Mouse (Mus musculus): ENCODE results near the gene Zfp92. TPM values are rescaled to one million over a fixed set of nuclear protein-coding genes. Genes with fewer than 3 reads are reported as not detected.

Gene Zfp92
- polyA plus RNA-seq, 1 experiment, result not detected

GRCm38 (mm10) chrX:73476621-73477020 is 65.7 kb downstream of the Zfp92 start:
- Histone ChIP-seq H3K4me1 (ENCODE audit: control insufficient read depth, insufficient read depth, low read length) (no peaks in the 10 kb centered on the region), H3K4me3 (replicated peaks; ENCODE audit: control insufficient read depth, low read depth, low read length) (no peak overlapping the region), H3K27ac (ENCODE audit: control insufficient read depth, insufficient read depth, low read depth, low read length, poor library complexity) (no peak overlapping the region)
- no peak for TF ChIP-seq CTCF (IDR thresholded peaks at IDR 0.05; ENCODE audit: control insufficient read depth, insufficient read depth, low read length)
- no peak for TF ChIP-seq POLR2A (IDR thresholded peaks at IDR 0.05; ENCODE audit: borderline replicate concordance, control insufficient read depth, low read depth, low read length)
- WGBS, result 60% methylated on average over 2 of the region's 2 CpGs

- WGBS, result 79% methylated on average over 2 of the region's 2 CpGs
- Histone ChIP-seq H3K27ac (ENCODE audit: control insufficient read depth, insufficient read depth, low read depth, low read length, poor library complexity) (no peak overlapping the region), H3K4me3 (replicated peaks; ENCODE audit: control insufficient read depth, low read depth, low read length) (no peak overlapping the region), H3K4me1 (ENCODE audit: control insufficient read depth, insufficient read depth, low read length) (no peaks in the 10 kb centered on the region)
- TF ChIP-seq CTCF (IDR thresholded peaks at IDR 0.05; ENCODE audit: control insufficient read depth, insufficient read depth, low read length) (no peak), POLR2A (IDR thresholded peaks at IDR 0.05; ENCODE audit: borderline replicate concordance, control insufficient read depth, low read depth, low read length) (no peak)
Measured at GRCm38 (mm10) chrX:73477500-73477899, 66.6 kb downstream of the Zfp92 start.

Other genes with a start within 250 kb of the Zfp92 start
- not detected in 2 replicates for gene Spin2d, start 234.1 kb upstream of the Zfp92 start, polyA plus RNA-seq (2011; ENCODE audit: insufficient read depth, insufficient read length, low replicate concordance, missing spikeins)
- 5.4 TPM in 1 of 2 replicates, not detected in the other for gene Xlr3b, start 218.9 kb upstream of the Zfp92 start, polyA plus RNA-seq (2011; ENCODE audit: insufficient read depth, insufficient read length, low replicate concordance, missing spikeins)
- gene Xlr4b, start 196.8 kb upstream of the Zfp92 start, polyA plus RNA-seq (2011; ENCODE audit: insufficient read depth, insufficient read length, low replicate concordance, missing spikeins), result 3.9 and 26.1 TPM in 2 replicates
- 1.4 and 2.0 TPM in 2 replicates for gene F8a, start 182.8 kb upstream of the Zfp92 start, polyA plus RNA-seq (2011; ENCODE audit: insufficient read depth, insufficient read length, low replicate concordance, missing spikeins)
- 4.2 TPM in 1 of 2 replicates, not detected in the other for gene Xlr4c, start 168.0 kb upstream of the Zfp92 start, polyA plus RNA-seq (2011; ENCODE audit: insufficient read depth, insufficient read length, low replicate concordance, missing spikeins)
- 0.88 TPM in 1 of 2 replicates, not detected in the other for gene Xlr3c, start 145.7 kb upstream of the Zfp92 start, polyA plus RNA-seq (2011; ENCODE audit: insufficient read depth, insufficient read length, low replicate concordance, missing spikeins)
- not detected in 2 replicates for gene Xlr5a, start 118.1 kb upstream of the Zfp92 start, polyA plus RNA-seq (2011; ENCODE audit: insufficient read depth, insufficient read length, low replicate concordance, missing spikeins)
- gene Xlr5c, start 118.1 kb upstream of the Zfp92 start, polyA plus RNA-seq (2011; ENCODE audit: insufficient read depth, insufficient read length, low replicate concordance, missing spikeins), result not detected in 2 replicates
- gene Gm45015, start 74.3 kb upstream of the Zfp92 start, polyA plus RNA-seq (2011; ENCODE audit: insufficient read depth, insufficient read length, low replicate concordance, missing spikeins), result not detected in 2 replicates
- gene Zfp275, start 68.5 kb upstream of the Zfp92 start, polyA plus RNA-seq (2011; ENCODE audit: insufficient read depth, insufficient read length, low replicate concordance, missing spikeins), result 1.7 and 3.4 TPM in 2 replicates
- not detected in 2 replicates for gene Gm18336, start 12.4 kb upstream of the Zfp92 start, polyA plus RNA-seq (2011; ENCODE audit: insufficient read depth, insufficient read length, low replicate concordance, missing spikeins)
- not detected in 2 replicates for gene Trex2, start 24.2 kb downstream of the Zfp92 start, polyA plus RNA-seq (2011; ENCODE audit: insufficient read depth, insufficient read length, low replicate concordance, missing spikeins)
- gene Haus7, start 47.9 kb downstream of the Zfp92 start, polyA plus RNA-seq (2011; ENCODE audit: insufficient read depth, insufficient read length, low replicate concordance, missing spikeins), result 31.7 and 52.9 TPM in 2 replicates
- gene Bgn, start 72.5 kb downstream of the Zfp92 start, polyA plus RNA-seq (2011; ENCODE audit: insufficient read depth, insufficient read length, low replicate concordance, missing spikeins), result 53.3 and 140 TPM in 2 replicates
- gene Atp2b3, start 92.0 kb downstream of the Zfp92 start, polyA plus RNA-seq (2011; ENCODE audit: insufficient read depth, insufficient read length, low replicate concordance, missing spikeins), result not detected in 2 replicates
- gene Dusp9, start 228.3 kb downstream of the Zfp92 start, polyA plus RNA-seq (2011; ENCODE audit: insufficient read depth, insufficient read length, low replicate concordance, missing spikeins), result 8.1 TPM in 1 of 2 replicates, not detected in the other
- 1.7 and 2.2 TPM in 2 replicates for gene Pnck, start 249.0 kb downstream of the Zfp92 start, polyA plus RNA-seq (2011; ENCODE audit: insufficient read depth, insufficient read length, low replicate concordance, missing spikeins)